Mouse (Mus musculus) Patski (cell line): ENCODE results near the gene Rnf166. TPM values are rescaled to one million over a fixed set of nuclear protein-coding genes. Genes with fewer than 3 reads are reported as not detected.

Experiments
- ATAC-seq: fragments of 100-300 bp; one replicate; pipeline ENCODE4 v1.8.0; 2021
- CTCF ChIA-PET: fragments of 350-600 bp; sonication (Branson Sonifier 250); formaldehyde crosslinking; loops from one replicate; lab custom pipeline; 2022; ENCODE audit warnings: inconsistent platforms; lab: Charles Lee
- POLR2A ChIA-PET: fragments of 350-600 bp; sonication (Branson Sonifier 250); formaldehyde crosslinking; loops from one replicate; lab custom pipeline; 2022; ENCODE audit warnings: antibody characterized with exemption, inconsistent platforms; lab: Charles Lee
- DNase-seq: peaks from one replicate; pipeline ENCODE4 v3.0.0-alpha.2; 2011; ENCODE audit warnings: low read depth, low spot score
- H3K27me3 ChIP-seq: fragments of 371-371 bp; one replicate; pipeline ENCODE4 v1.5.1; 2021
- CTCF ChIP-seq: fragments of 100-300 bp; IDR thresholded peaks from one replicate; pipeline ENCODE4 v1.5.1; 2021
- in situ Hi-C: fragments of 300-500 bp; cut with MboI; formaldehyde crosslinking; loops from 3 replicates; pipeline ENCODE4 v1.11.1; 2018; ENCODE audit warnings: low pct_unique_long_range_greater_than_20kb, mixed read lengths
- polyA plus RNA-seq: library from polyadenylated mRNA; unstranded; gene quantifications from one replicate; pipeline ENCODE4 v1.2.3, GENCODE M21; 2021

Gene Rnf166
- 41.5 TPM for polyA plus RNA-seq

GRCm38 (mm10) chr8:122475580-122476320, at the start of gene Rnf166, which contains the start of gene Ctu2:
Gene Rnf166 (minus strand): TSS chr8:122476064.
Gene Ctu2 (plus strand): TSS chr8:122476143.
- no peaks in the 10 kb centered on the region for H3K27me3 ChIP-seq
- in situ Hi-C loops: no loop called here
- ATAC-seq (peak; percentile 49), DNase-seq (peak; percentile 33)
- ChIA-PET POLR2A (interaction anchor here (0.8 to 2.3 kb wide), 4 partner anchors 11 to 43 kb away, joined by 3 to 10 read pairs (median 4); partner anchors contain the start of gene Cyba), CTCF (interaction anchor here (0.7 to 1.3 kb wide), 2 partner anchors 14 to 35 kb away, joined by 3 read pairs; no protein-coding TSS in a partner anchor)
- no peak for TF ChIP-seq CTCF

DNA sequence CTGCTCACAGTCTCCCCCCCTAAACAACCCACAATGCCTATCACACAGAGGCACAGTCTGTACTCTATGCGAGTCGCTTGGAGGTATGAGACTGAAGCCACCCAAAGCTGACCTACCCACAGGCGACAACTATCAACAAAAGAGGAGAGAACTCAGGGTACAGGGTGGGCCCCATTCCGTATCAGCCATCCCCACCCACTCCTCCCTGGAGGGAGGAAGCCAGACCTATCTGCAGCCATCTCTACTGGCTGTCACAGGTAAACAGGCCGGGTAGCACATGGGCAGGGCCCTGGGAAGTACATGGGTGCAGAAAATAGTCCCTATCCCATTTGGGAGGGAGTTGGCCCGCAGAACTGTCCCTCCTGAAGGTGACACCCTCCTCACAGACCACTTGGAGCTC, 49.1 kb upstream of the Rnf166 start:
- no peak for TF ChIP-seq CTCF
- POLR2A ChIA-PET: interaction anchor here (1.1 to 6.8 kb wide), 3 partner anchors 12 to 24 kb away, joined by 3 to 55 read pairs (median 6); partner anchors contain the start of gene Piezo1
- in situ Hi-C loops: no loop called here
- no peaks in the 10 kb centered on the region for H3K27me3 ChIP-seq
- DNase-seq: no peak
- ATAC-seq: no peak
- CTCF ChIA-PET: interaction anchor here (0.7 to 3.0 kb wide), 6 partner anchors 12 to 41 kb away, joined by 3 to 7 read pairs (median 3); partner anchors contain the start of gene Piezo1

- no peak for TF ChIP-seq CTCF
- no peaks in the 10 kb centered on the region for H3K27me3 ChIP-seq
- ChIA-PET POLR2A (interaction anchor here (6.8 kb wide), 1 partner anchor 24 kb away, joined by 55 read pairs; the partner anchor contains the start of gene Piezo1), CTCF (interaction anchor here (0.7 to 3.0 kb wide), 5 partner anchors 13 to 41 kb away, joined by 3 to 18 read pairs (median 3); partner anchors contain the start of gene Piezo1)
- ATAC-seq (no peak), DNase-seq (no peak)
- in situ Hi-C loops: no loop called here
Observed at GRCm38 (mm10) chr8:122524506-122524905, 48.6 kb upstream of the Rnf166 start.

DNA sequence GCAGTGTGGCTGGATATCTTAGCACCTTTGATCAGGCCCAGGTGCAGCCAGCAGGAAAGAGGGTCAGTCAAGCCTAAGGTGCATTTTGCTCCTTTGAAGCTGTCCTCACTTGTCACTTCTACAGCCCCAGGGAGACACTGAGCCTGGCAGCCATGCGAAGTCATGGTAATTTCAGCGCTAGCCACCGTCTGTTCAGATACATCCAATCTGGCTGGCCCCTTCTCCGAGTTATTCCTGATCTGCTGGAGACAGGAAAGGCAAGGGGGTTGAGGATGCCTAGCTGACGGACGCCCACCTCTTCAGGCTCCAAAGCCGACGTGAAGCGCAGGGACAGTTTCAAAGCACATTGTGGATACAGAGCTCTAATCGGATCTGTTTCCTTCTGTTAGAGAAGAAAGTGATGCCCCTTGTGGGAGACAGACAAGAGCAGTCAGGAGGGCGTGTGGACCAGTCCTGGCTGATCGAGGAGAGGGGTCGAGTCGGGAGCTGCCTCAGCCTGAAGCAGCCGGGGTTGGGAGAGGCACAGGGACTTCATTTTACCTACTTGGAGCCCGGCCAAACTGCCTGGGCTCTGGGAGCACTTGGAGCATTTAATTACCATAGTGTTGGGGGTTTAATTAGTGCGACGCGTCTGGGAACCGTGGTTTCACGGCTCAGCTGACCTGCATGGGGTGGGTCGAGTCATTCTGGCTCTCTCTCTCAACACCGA, 47.9 kb upstream of the Rnf166 start:
- TF ChIP-seq CTCF: no peak
- POLR2A ChIA-PET: interaction anchor here (0.6 to 6.8 kb wide), 4 partner anchors 17 to 50 kb away, joined by 3 to 55 read pairs (median 7); partner anchors contain the start of gene Piezo1
- H3K27me3 ChIP-seq: no peaks in the 10 kb centered on the region
- CTCF ChIA-PET: interaction anchor here (1.4 to 3.0 kb wide), 4 partner anchors 14 to 40 kb away, joined by 3 to 18 read pairs (median 7); partner anchors contain the start of gene Piezo1
- in situ Hi-C loops: no loop called here
- DNase-seq: peak; percentile 76
- ATAC-seq: peak; percentile 1

- DNase-seq: peak; percentile 71
- CTCF ChIA-PET: interaction anchor here (1.5 to 3.0 kb wide), 3 partner anchors 14 to 27 kb away, joined by 7 to 18 read pairs (median 7); partner anchors contain the start of gene Piezo1
- H3K27me3 ChIP-seq: no peaks in the 10 kb centered on the region
- peak; percentile 26 for ATAC-seq
- POLR2A ChIA-PET: interaction anchor here (0.8 to 6.8 kb wide), 3 partner anchors 17 to 44 kb away, joined by 3 to 55 read pairs (median 4); partner anchors contain the start of gene Piezo1
- TF ChIP-seq CTCF: no peak
- in situ Hi-C loops: no loop called here
Observed at GRCm38 (mm10) chr8:122522796-122523651, 47.2 kb upstream of the Rnf166 start.

DNA sequence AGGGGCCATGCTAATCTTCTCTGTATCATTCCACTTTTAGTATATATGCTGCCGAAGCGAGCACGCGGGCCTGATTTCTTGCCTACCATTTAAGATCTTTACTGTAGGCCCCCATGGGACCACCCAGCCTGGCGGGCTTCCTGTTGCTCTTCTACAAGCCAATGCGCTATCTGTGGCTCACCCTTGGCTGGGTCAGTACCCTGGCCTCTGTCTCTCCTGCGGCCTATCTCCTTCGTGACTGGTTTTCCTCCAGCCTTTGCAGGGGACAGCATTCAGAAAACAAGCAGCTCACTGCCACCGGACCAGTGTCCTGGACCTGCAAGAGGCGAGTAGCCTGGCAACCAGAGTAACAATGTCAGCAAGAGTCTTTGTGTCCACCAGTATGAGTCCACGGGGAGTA, 44.7 kb upstream of the Rnf166 start:
- H3K27me3 ChIP-seq: no peaks in the 10 kb centered on the region
- TF ChIP-seq CTCF: no peak
- ATAC-seq (no peak), DNase-seq (no peak)
- in situ Hi-C loops: no loop called here
- ChIA-PET CTCF (interaction anchor here (1.0 kb wide), 1 partner anchor 12 kb away, joined by 3 read pairs; no protein-coding TSS in a partner anchor), POLR2A (interaction anchor here (6.8 kb wide), 1 partner anchor 28 kb away, joined by 55 read pairs; the partner anchor contains the start of gene Piezo1)

DNA sequence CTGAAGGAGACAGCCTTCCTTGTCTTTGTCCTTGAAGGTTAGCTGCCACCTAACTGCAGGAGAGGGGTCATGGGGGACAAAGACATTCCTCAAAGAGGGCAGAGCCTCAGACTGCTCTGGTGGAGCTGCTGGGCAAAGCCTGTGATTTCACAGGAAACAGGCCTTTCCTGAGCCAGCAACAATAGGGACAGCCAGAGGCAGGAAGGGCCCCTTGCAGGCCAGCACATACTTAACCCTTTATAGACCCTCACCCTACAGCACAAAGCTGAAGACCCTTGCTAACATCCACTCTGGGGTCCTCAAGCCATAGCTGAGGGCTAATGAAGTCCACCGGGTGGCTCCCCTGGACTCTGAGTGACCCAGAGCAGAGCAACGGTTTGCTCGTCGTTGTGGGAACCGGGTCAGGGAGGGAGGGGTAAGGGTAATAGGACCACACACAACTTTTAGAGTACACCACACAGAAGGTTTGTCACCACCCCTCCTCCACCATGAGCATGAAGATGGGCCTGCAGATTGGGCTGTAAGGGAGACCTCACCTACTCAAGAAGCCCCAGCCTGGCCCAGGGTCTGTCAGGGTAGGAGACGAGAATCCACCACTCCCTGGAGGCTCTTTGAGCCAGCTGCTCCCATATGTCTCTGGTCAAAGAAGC, 41.8 kb upstream of the Rnf166 start:
- ATAC-seq (no peak), DNase-seq (no peak)
- TF ChIP-seq CTCF: no peak
- POLR2A ChIA-PET: interaction anchor here (1.1 kb wide), 1 partner anchor 10 kb away, joined by 3 read pairs; no protein-coding TSS in a partner anchor
- CTCF ChIA-PET: interaction anchor here (1.1 kb wide), 1 partner anchor 101 kb away, joined by 3 read pairs; no protein-coding TSS in a partner anchor
- in situ Hi-C loops: no loop called here
- H3K27me3 ChIP-seq: no peaks in the 10 kb centered on the region

DNA sequence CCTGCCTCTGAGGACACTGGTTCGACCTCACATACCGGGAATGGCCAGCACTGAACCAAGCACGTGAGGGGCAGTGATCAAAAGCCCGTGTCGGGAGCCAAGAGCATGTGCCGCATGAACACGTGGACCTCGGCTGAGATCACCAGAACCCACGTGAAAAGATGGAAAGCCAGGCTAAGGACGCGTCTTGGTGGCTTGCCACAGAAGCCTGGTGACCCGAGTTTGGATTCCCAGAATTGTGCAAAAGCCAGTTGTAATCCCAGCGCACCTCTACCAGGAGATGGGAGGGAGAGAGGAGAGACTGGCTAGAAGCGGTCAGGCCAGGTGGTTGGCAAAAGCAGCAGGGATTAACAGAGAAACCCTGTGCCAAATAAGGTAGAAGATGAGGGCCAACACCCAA, 39.8 kb upstream of the Rnf166 start:
- in situ Hi-C loops: no loop called here
- H3K27me3 ChIP-seq: no peaks in the 10 kb centered on the region
- no peak for TF ChIP-seq CTCF
- DNase-seq (no peak), ATAC-seq (no peak)
- ChIA-PET POLR2A (no interaction called here), CTCF (no interaction called here)

GRCm38 (mm10) chr8:122512392-122512791, 36.5 kb upstream of the Rnf166 start:
- ATAC-seq: no peak
- no peak for TF ChIP-seq CTCF
- no peaks in the 10 kb centered on the region for H3K27me3 ChIP-seq
- POLR2A ChIA-PET: no interaction called here
- in situ Hi-C loops: no loop called here
- CTCF ChIA-PET: no interaction called here
- no peak for DNase-seq
